Mouse (Mus musculus) kidney, adult 2 months (tissue): ENCODE data around the gene Hsfy2. TPM values are rescaled to one million over a fixed set of nuclear protein-coding genes. Genes with fewer than 3 reads are reported as not detected.

Experiments
- DNase-seq: peaks from one replicate; pipeline ENCODE4 v3.0.0; 2021
- H3K27ac ChIP-seq: fragments of 200-500 bp; 2 replicates; pipeline ENCODE4 v1.5.1; 2012; ENCODE audit warnings: low read depth, low read length, control low read depth, inconsistent platforms; ENCODE audit not compliant: insufficient read depth
- H3K27me3 ChIP-seq: fragments of 200-500 bp; replicated peaks from 2 replicates; pipeline ENCODE4 v1.6.1; 2012; ENCODE audit warnings: mild to moderate bottlenecking, moderate library complexity, low read length, inconsistent platforms; ENCODE audit not compliant: control insufficient read depth, insufficient read depth
- H3K36me3 ChIP-seq: fragments of 200-500 bp; 2 replicates; pipeline ENCODE4 v1.6.1; 2012; ENCODE audit warnings: mild to moderate bottlenecking, moderate library complexity, low read length, inconsistent platforms; ENCODE audit not compliant: control insufficient read depth, insufficient read depth
- H3K4me1 ChIP-seq: fragments of 200-500 bp; 2 replicates; pipeline ENCODE4 v1.6.1; 2011; ENCODE audit warnings: low read length; ENCODE audit not compliant: control insufficient read depth, insufficient read depth
- H3K4me3 ChIP-seq: fragments of 200-500 bp; 2 replicates; pipeline ENCODE4 v1.5.1; 2011; ENCODE audit warnings: mild to moderate bottlenecking, low read depth, low read length, control low read depth; ENCODE audit not compliant: insufficient read depth
- CTCF ChIP-seq: fragments of 200-500 bp; conservative IDR thresholded peaks from 2 replicates; pipeline ENCODE4 v1.5.1; 2011; ENCODE audit warnings: low read depth, mild to moderate bottlenecking, control low read depth, low read length, moderate library complexity, mixed read lengths; ENCODE audit not compliant: insufficient read depth, insufficient read length
- POLR2A ChIP-seq: fragments of 200-500 bp; IDR thresholded peaks from one replicate; pipeline ENCODE4 v1.6.1; 2011; ENCODE audit warnings: low read depth, low read length, control low read depth
- WGBS: fragments of 180-500 bp; shearing (Covaris S2); methylation state at CpG from one replicate; pipeline ENCODE4 v1.1.7; 2018; 5-methylcytosine and 5-hydroxymethylcytosine counted together
- polyA plus RNA-seq: library from polyadenylated mRNA; depleted of rRNA; stranded (reverse); fragments of >200 nt; gene quantifications from 2 replicates; pipeline ENCODE4 v1.2.3, GENCODE M21; 2012

Gene Hsfy2
- polyA plus RNA-seq, 1 experiment: not detected

GRCm38 (mm10) chr1:56670509-56670908 is 33.3 kb upstream of the Hsfy2 start:
- TF ChIP-seq POLR2A: no peak
- TF ChIP-seq CTCF: no peak
- H3K4me3 ChIP-seq: no peak overlapping the region
- H3K27ac ChIP-seq: no peak overlapping the region
- 83% methylated on average over 5 of the region's 5 CpGs for WGBS
- no peak for DNase-seq
- no peaks in the 10 kb centered on the region for H3K4me1 ChIP-seq
- H3K27me3 ChIP-seq: no peaks in the 10 kb centered on the region
- no peaks in the 10 kb centered on the region for H3K36me3 ChIP-seq

- Histone ChIP-seq H3K4me1 (no peaks in the 10 kb centered on the region), H3K36me3 (no peaks in the 10 kb centered on the region), H3K27ac (no peak overlapping the region), H3K4me3 (no peak overlapping the region), H3K27me3 (no peaks in the 10 kb centered on the region)
- TF ChIP-seq POLR2A: no peak
- no peak for TF ChIP-seq CTCF
- WGBS: 76% methylated on average over 3 of the region's 3 CpGs
- no peak for DNase-seq
These were observed 27.4 kb upstream of the Hsfy2 start for GRCm38 (mm10) chr1:56664606-56665005.

GRCm38 (mm10) chr1:56626824-56627223 is 10.4 kb downstream of the Hsfy2 start:
- peak; percentile 8 for DNase-seq
- Histone ChIP-seq H3K27ac (no peak overlapping the region), H3K27me3 (no peaks in the 10 kb centered on the region), H3K4me1 (no peaks in the 10 kb centered on the region), H3K36me3 (no peaks in the 10 kb centered on the region), H3K4me3 (no peak overlapping the region)
- 80% methylated on average over 7 of the region's 7 CpGs for WGBS
- TF ChIP-seq CTCF (no peak), POLR2A (no peak)

GRCm38 (mm10) chr1:56624304-56624703 is 12.9 kb downstream of the Hsfy2 start:
- no peak overlapping the region for H3K4me3 ChIP-seq
- DNase-seq: no peak
- no peak for TF ChIP-seq CTCF
- TF ChIP-seq POLR2A: no peak
- 78% methylated on average over 3 of the region's 3 CpGs for WGBS
- no peaks in the 10 kb centered on the region for H3K36me3 ChIP-seq
- no peaks in the 10 kb centered on the region for H3K4me1 ChIP-seq
- no peaks in the 10 kb centered on the region for H3K27me3 ChIP-seq
- no peak overlapping the region for H3K27ac ChIP-seq

GRCm38 (mm10) chr1:56612384-56612783 is 24.9 kb downstream of the Hsfy2 start:
- Histone ChIP-seq H3K27me3 (no peaks in the 10 kb centered on the region), H3K27ac (no peak overlapping the region), H3K4me3 (no peak overlapping the region), H3K4me1 (no peaks in the 10 kb centered on the region), H3K36me3 (no peaks in the 10 kb centered on the region)
- 84% methylated on average over 1 of the region's 1 CpGs for WGBS
- DNase-seq: no peak
- no peak for TF ChIP-seq POLR2A
- TF ChIP-seq CTCF: no peak
